In the genomic region with DNA sequence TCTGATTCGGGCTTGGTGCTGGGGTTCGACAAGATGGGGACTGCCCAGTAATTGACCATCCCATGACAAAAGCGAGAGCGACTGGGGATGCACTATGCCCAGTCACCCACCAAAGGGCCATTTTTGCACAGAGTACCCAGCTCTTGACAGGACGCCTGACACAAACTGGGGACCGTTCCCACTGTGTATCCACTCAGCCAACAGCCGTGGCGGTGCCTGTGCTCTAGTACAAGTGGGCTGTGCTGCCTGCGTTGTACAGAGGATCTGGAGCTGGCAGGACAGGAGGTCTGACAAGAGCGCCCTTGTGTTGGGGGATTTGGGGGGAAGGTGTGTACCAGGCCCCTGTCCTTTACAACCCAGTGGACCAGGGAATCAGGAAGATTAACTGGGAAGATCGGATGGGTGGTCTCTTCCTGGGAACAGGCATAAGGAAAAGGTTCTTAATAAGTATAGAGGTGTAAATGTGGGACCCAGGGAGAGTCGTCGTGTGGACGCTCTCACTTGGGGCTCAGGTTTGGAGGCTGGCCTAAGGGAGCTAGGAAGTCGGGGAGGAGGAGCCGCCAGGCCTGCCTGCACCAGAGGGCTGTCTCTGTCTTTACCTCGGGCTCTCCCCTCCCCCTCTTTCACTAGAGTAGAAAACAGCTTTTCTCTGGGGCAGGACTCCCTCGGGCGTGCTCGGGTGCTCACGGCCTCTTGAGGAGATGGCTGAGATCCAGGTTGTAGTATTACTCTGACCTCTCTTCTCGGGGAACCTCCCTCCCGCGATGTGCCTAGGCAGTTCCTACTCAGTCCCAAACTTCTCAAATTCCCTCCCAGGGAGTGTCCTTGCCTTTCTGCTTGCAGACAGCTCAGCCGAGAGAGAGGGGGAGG, we compare ENCODE assay signal across 1 mouse cellular context.
TF ChIP-seq lines count a peak whose summit lies in the region.

No protein-coding gene starts in this region.

TF ChIP-seq in CH12.LX, 34 proteins besides CTCF, POLR2A, EP300 and RAD21 (continued from another document):
- TF ChIP-seq BHLHE40 (IDR thresholded peaks at IDR 0.05; ENCODE audit: low read depth, low read length) = 0 out of 2 replicates have a peak, but pooled peaks have one; percentile 13
- no peak for TF ChIP-seq IRF4 (IDR thresholded peaks at IDR 0.05; ENCODE audit: low read depth, low read length)
- TF ChIP-seq ETS1 (conservative IDR thresholded peaks at IDR 0.05; ENCODE audit: low read depth, low read length) = no peak
- no peak for TF ChIP-seq SMC3 (IDR thresholded peaks at IDR 0.05; ENCODE audit: low read depth, low read length)
- TF ChIP-seq CHD2 (IDR thresholded peaks at IDR 0.05; ENCODE audit: low read length) = peak; percentile 58
- TF ChIP-seq KAT2A (IDR thresholded peaks at IDR 0.05; ENCODE audit: insufficient replicate concordance, low read length) = 0 out of 2 replicates have a peak, but pooled peaks have one; percentile 25
- peak; percentile 28; the same call in 1 of the 2 replicates for TF ChIP-seq TCF12 (IDR thresholded peaks at IDR 0.05; ENCODE audit: low read depth, low read length)
- no peak for TF ChIP-seq CHD1 (IDR thresholded peaks at IDR 0.05; ENCODE audit: low read depth, low read length)
- TF ChIP-seq MYC (IDR thresholded peaks at IDR 0.05; ENCODE audit: low read depth, low read length) = 0 out of 2 replicates have a peak, but pooled peaks have one; percentile 16
- TF ChIP-seq E2F4 (IDR thresholded peaks at IDR 0.05; ENCODE audit: insufficient replicate concordance, low read depth, low read length) = no peak
- TF ChIP-seq ZNF384 (IDR thresholded peaks at IDR 0.05; ENCODE audit: low read depth, low read length) = no peak
- no peak for TF ChIP-seq NRF1 (IDR thresholded peaks at IDR 0.05; ENCODE audit: low read depth, low read length)
- TF ChIP-seq JUN (IDR thresholded peaks at IDR 0.05; ENCODE audit: insufficient read depth, low read depth, low read length) = no peak
- TF ChIP-seq NELFE (IDR thresholded peaks at IDR 0.05; ENCODE audit: low read depth, low read length) = no peak; the same call in 1 of the 2 replicates
- TF ChIP-seq USF1 (IDR thresholded peaks at IDR 0.05; ENCODE audit: low read depth, low read length) = no peak
- TF ChIP-seq POLR2AphosphoS2 (IDR thresholded peaks at IDR 0.05; ENCODE audit: low read depth, low read length) = no peak
- no peak for TF ChIP-seq PAX5 (IDR thresholded peaks at IDR 0.05; ENCODE audit: low read length)
- TF ChIP-seq JUND (conservative IDR thresholded peaks at IDR 0.05; ENCODE audit: low read depth, low read length) = no peak
- no peak for TF ChIP-seq MEF2A (IDR thresholded peaks at IDR 0.05; ENCODE audit: borderline replicate concordance, low read depth, low read length)
- TF ChIP-seq ZKSCAN1 (IDR thresholded peaks at IDR 0.05; ENCODE audit: borderline replicate concordance, low read depth, low read length) = no peak
- TF ChIP-seq RCOR1 (conservative IDR thresholded peaks at IDR 0.05; ENCODE audit: low read depth, low read length) = no peak
- TF ChIP-seq MXI1 (IDR thresholded peaks at IDR 0.05; ENCODE audit: low read depth, low read length) = no peak; the same call in 1 of the 2 replicates
- TF ChIP-seq GABPA (IDR thresholded peaks at IDR 0.05; ENCODE audit: insufficient replicate concordance, low read depth, low read length) = no peak
- TF ChIP-seq MAX (IDR thresholded peaks at IDR 0.05; ENCODE audit: low read length) = peak; percentile 29; the same call in 1 of the 2 replicates
- TF ChIP-seq HCFC1 (IDR thresholded peaks at IDR 0.05; ENCODE audit: low read depth, low read length) = no peak
- no peak for TF ChIP-seq MAZ (IDR thresholded peaks at IDR 0.05; ENCODE audit: low read depth, low read length)
- no peak for TF ChIP-seq ZMIZ1 (IDR thresholded peaks at IDR 0.05; ENCODE audit: low read depth, low read length)
- TF ChIP-seq USF2 (conservative IDR thresholded peaks at IDR 0.05; ENCODE audit: low read depth, low read length) = no peak
